Mouse (Mus musculus) erythroblast, embryonic 14.5 days (primary cell): ENCODE results near the gene Rinl. TPM values are rescaled to one million over a fixed set of nuclear protein-coding genes. Genes with fewer than 3 reads are reported as not detected.

Experiments
- H3K27me3 ChIP-seq: 2 replicates; pipeline ENCODE4 v1.6.1; 2012; ENCODE audit warnings: inconsistent platforms; ENCODE audit not compliant: control insufficient read depth
- H3K36me3 ChIP-seq: 2 replicates; pipeline ENCODE4 v1.6.1; 2012; ENCODE audit warnings: mild to moderate bottlenecking, inconsistent platforms; ENCODE audit not compliant: control insufficient read depth
- H3K4me1 ChIP-seq: 2 replicates; pipeline ENCODE4 v1.6.1; 2012; ENCODE audit warnings: inconsistent platforms; ENCODE audit not compliant: control insufficient read depth
- H3K4me3 ChIP-seq: replicated peaks from 2 replicates; pipeline ENCODE3; 2012; ENCODE audit warnings: moderate library complexity, mild to moderate bottlenecking, inconsistent platforms
- H3K9me3 ChIP-seq: 2 replicates; pipeline ENCODE4 v1.6.1; 2012; ENCODE audit warnings: low read length, inconsistent platforms, mixed read lengths; ENCODE audit not compliant: control insufficient read depth
- GATA1 ChIP-seq: IDR thresholded peaks from 2 replicates; pipeline ENCODE4 v1.6.1; 2012; ENCODE audit warnings: low read length, inconsistent platforms, mixed read lengths
- TAL1 ChIP-seq: IDR thresholded peaks from 3 replicates; pipeline ENCODE4 v1.6.1; 2012; ENCODE audit warnings: low read length, inconsistent platforms, mixed read lengths
- polyA plus RNA-seq: library from polyadenylated mRNA; stranded (reverse); fragments of >175 nt; gene quantifications from 2 replicates; pipeline ENCODE4 v1.2.3, GENCODE M21; 2012

The Rinl gene
- polyA plus RNA-seq, 1 experiment, result 0.49 TPM

- peaks cover 30% of the 10 kb centered on the region for H3K36me3 ChIP-seq
- TF ChIP-seq TAL1 (no peak), GATA1 (no peak)
- no peaks in the 10 kb centered on the region for H3K9me3 ChIP-seq
- H3K27me3 ChIP-seq, result no peaks in the 10 kb centered on the region
- peaks cover 25% of the 10 kb centered on the region for H3K4me1 ChIP-seq
- H3K4me3 ChIP-seq, result no peak overlapping the region
Observed at GRCm38 (mm10) chr7:28775129-28775528, 13.6 kb upstream of the Rinl start.

GRCm38 (mm10) chr7:28778825-28779224 is 9.9 kb upstream of the Rinl start:
- Histone ChIP-seq H3K4me1 (peaks cover 17% of the 10 kb centered on the region), H3K36me3 (peaks cover 39% of the 10 kb centered on the region), H3K4me3 (no peak overlapping the region), H3K27me3 (no peaks in the 10 kb centered on the region), H3K9me3 (no peaks in the 10 kb centered on the region)
- TF ChIP-seq TAL1, result no peak
- no peak for TF ChIP-seq GATA1

- Histone ChIP-seq H3K36me3 (peaks cover 44% of the 10 kb centered on the region), H3K4me3 (no peak overlapping the region)
Observed at GRCm38 (mm10) chr7:28780067-28780658, 8.6 kb upstream of the Rinl start.

GRCm38 (mm10) chr7:28780857-28781256 is 7.9 kb upstream of the Rinl start:
- Histone ChIP-seq H3K4me3 (no peak overlapping the region), H3K36me3 (peaks cover 49% of the 10 kb centered on the region), H3K9me3 (no peaks in the 10 kb centered on the region), H3K27me3 (no peaks in the 10 kb centered on the region), H3K4me1 (peaks cover 17% of the 10 kb centered on the region)
- TF ChIP-seq GATA1, result no peak
- TF ChIP-seq TAL1, result no peak

More at GRCm38 (mm10) chr7:28780067-28780658, 8.6 kb upstream of the Rinl start:
- no peaks in the 10 kb centered on the region for H3K9me3 ChIP-seq
- TF ChIP-seq TAL1 (no peak), GATA1 (no peak)
- peaks cover 17% of the 10 kb centered on the region for H3K4me1 ChIP-seq
- no peaks in the 10 kb centered on the region for H3K27me3 ChIP-seq

GRCm38 (mm10) chr7:28781261-28781663 is 7.5 kb upstream of the Rinl start:
- peaks cover 17% of the 10 kb centered on the region for H3K4me1 ChIP-seq
- TF ChIP-seq TAL1 (no peak), GATA1 (no peak)
- peaks cover 50% of the 10 kb centered on the region for H3K36me3 ChIP-seq
- no peak overlapping the region for H3K4me3 ChIP-seq
- H3K27me3 ChIP-seq, result no peaks in the 10 kb centered on the region
- no peaks in the 10 kb centered on the region for H3K9me3 ChIP-seq

- Histone ChIP-seq H3K4me3 (no peak overlapping the region), H3K9me3 (no peaks in the 10 kb centered on the region), H3K27me3 (no peaks in the 10 kb centered on the region), H3K4me1 (peaks cover 10% of the 10 kb centered on the region), H3K36me3 (peaks cover 42% of the 10 kb centered on the region)
- no peak for TF ChIP-seq TAL1
- TF ChIP-seq GATA1, result no peak
Observed at GRCm38 (mm10) chr7:28785161-28785560, 3.6 kb upstream of the Rinl start.

- Histone ChIP-seq H3K9me3 (no peaks in the 10 kb centered on the region), H3K27me3 (no peaks in the 10 kb centered on the region), H3K4me1 (no peaks in the 10 kb centered on the region), H3K36me3 (peaks cover 31% of the 10 kb centered on the region), H3K4me3 (no peak overlapping the region)
- TF ChIP-seq GATA1 (no peak), TAL1 (no peak)
Observed at GRCm38 (mm10) chr7:28787884-28788283, 885 bp upstream of the Rinl start.

GRCm38 (mm10) chr7:28789235-28789634 is 466 bp downstream of the Rinl start:
- H3K27me3 ChIP-seq, result no peaks in the 10 kb centered on the region
- no peak for TF ChIP-seq GATA1
- TF ChIP-seq TAL1, result no peak
- H3K4me1 ChIP-seq, result no peaks in the 10 kb centered on the region
- no peaks in the 10 kb centered on the region for H3K9me3 ChIP-seq
- H3K36me3 ChIP-seq, result peaks cover 20% of the 10 kb centered on the region
- H3K4me3 ChIP-seq, result no peak overlapping the region

- no peak overlapping the region for H3K4me3 ChIP-seq
- no peaks in the 10 kb centered on the region for H3K9me3 ChIP-seq
- H3K4me1 ChIP-seq, result peaks cover 4% of the 10 kb centered on the region
- H3K36me3 ChIP-seq, result peaks cover 13% of the 10 kb centered on the region
- TF ChIP-seq GATA1 (no peak), TAL1 (no peak)
- H3K27me3 ChIP-seq, result peaks cover 3% of the 10 kb centered on the region
Observed at GRCm38 (mm10) chr7:28790066-28790806, 1.5 kb downstream of the Rinl start.

GRCm38 (mm10) chr7:28791706-28792105 is 2.9 kb downstream of the Rinl start:
- Histone ChIP-seq H3K36me3 (peaks cover 5% of the 10 kb centered on the region), H3K27me3 (peaks cover 8% of the 10 kb centered on the region), H3K4me3 (no peak overlapping the region), H3K4me1 (peaks cover 18% of the 10 kb centered on the region), H3K9me3 (no peaks in the 10 kb centered on the region)
- TF ChIP-seq TAL1 (no peak), GATA1 (no peak)
